Mouse (Mus musculus): Measurements from ENCODE around the gene Rpl37. TPM values are rescaled to one million over a fixed set of nuclear protein-coding genes. Genes with fewer than 3 reads are reported as not detected.

Gene Rpl37
- 2,557 and 3,604 TPM in 2 replicates for polyA plus RNA-seq (2021; fragmentation: Nextera tagmentation)
- long read RNA-seq, experiment 1, transcript Rpl37-201 (4 exons, 835 nt): major isoform, 221 of 233 reads
- long read RNA-seq, experiment 1, partial matches to known transcripts: 5 of 233 reads
- long read RNA-seq, experiment 1, other reads (novel, unspliced or antisense): 3 of 233 reads
- long read RNA-seq, experiment 2, transcript Rpl37-201 (4 exons, 835 nt): major isoform, 2,026 of 2,122 reads
- long read RNA-seq, experiment 2, transcript Rpl37-205 (3 exons, 925 nt): minor isoform, 10 of 2,122 reads
- long read RNA-seq, experiment 2, transcript Rpl37-202 (4 exons, 410 nt): minor isoform, 5 of 2,122 reads
- long read RNA-seq, experiment 2, transcript Rpl37-204 (4 exons, 556 nt): minor isoform, 13 of 2,122 reads
- long read RNA-seq, experiment 2, partial matches to known transcripts: 0 of 2,122 reads
- long read RNA-seq, experiment 2, other reads (novel, unspliced or antisense): 68 of 2,122 reads

DNA sequence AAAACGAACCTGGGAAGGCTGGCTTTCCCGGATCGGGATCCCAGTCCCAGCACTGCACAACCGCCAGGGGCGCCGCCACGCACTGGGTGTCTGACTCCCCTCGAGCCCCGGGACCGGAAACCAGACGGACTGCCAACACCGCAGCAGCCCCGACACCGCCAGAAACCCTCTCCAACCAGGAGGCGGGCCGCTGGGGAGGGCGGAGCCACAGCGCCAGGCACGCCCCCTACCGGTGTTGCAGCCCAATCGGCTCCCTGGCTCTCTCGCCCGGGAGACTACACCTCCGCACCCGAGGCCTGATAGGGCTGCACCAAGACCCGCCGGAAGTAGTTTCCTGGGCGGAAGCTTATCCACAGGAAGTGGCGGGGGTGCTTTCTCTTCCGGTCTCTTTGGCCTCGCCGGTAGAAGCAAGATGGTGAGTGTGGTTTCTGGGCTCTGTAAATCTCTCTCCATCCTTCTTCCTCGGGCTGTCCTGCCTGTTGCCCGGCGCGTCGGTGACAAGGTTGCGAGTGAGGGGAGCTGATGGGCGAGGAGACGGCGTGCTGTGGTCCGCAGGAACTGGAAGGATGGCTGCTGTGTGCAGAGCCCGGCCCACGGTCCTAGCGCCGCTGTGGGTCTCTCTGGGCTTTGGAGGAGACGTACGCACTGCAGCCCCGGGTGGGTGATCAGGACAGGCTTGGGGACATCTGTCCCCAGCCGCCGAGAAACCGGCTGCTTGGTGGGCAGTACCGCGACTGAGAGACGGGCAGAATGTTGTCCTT is at the start of gene Rpl37:
Rpl37 (plus strand) TSS at position 376 of the 761 bp plus-strand sequence.

GRCm38 (mm10) chr15:5107686-5108654 is 8.5 kb upstream of the Rpl37 start, which contains the start of gene Card6:
Gene Card6 (minus strand): TSS chr15:5108539.

GRCm38 (mm10) chr15:5143361-5144020 is 27.0 kb downstream of the Rpl37 start, which contains the start of gene Prkaa1:
Gene Prkaa1 (plus strand): TSS chr15:5143861.

Other genes with a start within 250 kb of the Rpl37 start
- not detected in 2 replicates for gene Mroh2b, start 217.9 kb upstream of the Rpl37 start, polyA plus RNA-seq (2021; fragmentation: Nextera tagmentation)
- 0.08 and 0.12 TPM in 2 replicates for gene C7, start 52.9 kb upstream of the Rpl37 start, polyA plus RNA-seq (2021; fragmentation: Nextera tagmentation)
- gene Card6, start 8.1 kb upstream of the Rpl37 start, polyA plus RNA-seq (2021; fragmentation: Nextera tagmentation): 0.56 and 0.79 TPM in 2 replicates
- 4.8 and 5.2 TPM in 2 replicates for gene Prkaa1, start 27.2 kb downstream of the Rpl37 start, polyA plus RNA-seq (2021; fragmentation: Nextera tagmentation)
- 63.5 and 84.2 TPM in 2 replicates for gene Ttc33, start 68.9 kb downstream of the Rpl37 start, polyA plus RNA-seq (2021; fragmentation: Nextera tagmentation)
- gene Ptger4, start 127.5 kb downstream of the Rpl37 start, polyA plus RNA-seq (2021; fragmentation: Nextera tagmentation): 0.29 and 0.55 TPM in 2 replicates

Measured in left cerebral cortex, adult 6 months (tissue).